Mouse (Mus musculus): ENCODE measurements around the gene Spag6l.
A peak's percentile ranks its signal among the peaks of the same experiment; 100 is the strongest.
"Not testable (repeated sequence)": the region's sequence is repeated elsewhere in the genome, so short reads cannot be mapped to it uniquely, and the experiment has no call there.

Gene Spag6l

DNA sequence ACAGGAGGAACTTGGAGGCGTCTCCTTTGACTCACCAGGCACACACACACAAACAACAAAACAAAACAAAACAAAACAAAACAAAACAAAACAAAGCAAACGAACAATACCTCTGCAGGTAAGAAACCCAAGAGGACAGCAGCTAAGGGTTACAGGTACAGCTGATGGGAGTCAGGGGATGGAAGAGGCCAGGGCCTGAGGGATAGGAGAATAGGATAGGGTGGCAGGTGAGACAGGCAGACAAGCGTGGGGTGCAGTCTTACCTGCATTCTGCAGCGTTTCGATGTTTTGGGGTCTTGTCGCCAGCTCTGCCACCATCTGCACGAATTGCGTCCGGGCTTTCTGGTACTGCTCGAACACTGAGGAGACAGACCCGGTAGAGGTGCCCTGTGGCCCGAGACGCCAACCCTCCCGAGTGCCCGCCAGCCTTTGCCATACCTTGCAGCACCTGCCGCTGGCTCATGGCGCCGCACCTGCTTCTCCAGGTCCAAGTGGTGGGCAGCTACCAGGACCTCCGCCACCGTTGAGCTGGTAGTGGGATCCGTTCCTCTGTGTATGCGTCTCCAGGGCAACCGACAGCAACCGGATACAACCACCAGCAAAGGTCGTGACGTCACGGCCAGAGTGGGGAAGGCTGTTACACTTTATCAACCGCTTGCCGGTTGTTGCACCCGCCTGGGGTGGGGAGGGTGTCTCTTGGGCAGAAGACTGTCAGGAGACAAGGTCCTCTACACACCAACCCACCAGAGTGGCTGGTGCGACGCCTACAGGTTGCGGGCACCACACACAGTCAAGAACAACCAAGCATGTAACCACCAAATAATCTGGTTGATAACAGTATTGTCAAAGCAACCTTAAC, at the start of gene Spag6l:
TSS of gene Spag6l (minus strand) at position 700 of the 859 bp plus-strand sequence.
- DNase-seq (ENCODE audit: low read depth), result no peak

DNA sequence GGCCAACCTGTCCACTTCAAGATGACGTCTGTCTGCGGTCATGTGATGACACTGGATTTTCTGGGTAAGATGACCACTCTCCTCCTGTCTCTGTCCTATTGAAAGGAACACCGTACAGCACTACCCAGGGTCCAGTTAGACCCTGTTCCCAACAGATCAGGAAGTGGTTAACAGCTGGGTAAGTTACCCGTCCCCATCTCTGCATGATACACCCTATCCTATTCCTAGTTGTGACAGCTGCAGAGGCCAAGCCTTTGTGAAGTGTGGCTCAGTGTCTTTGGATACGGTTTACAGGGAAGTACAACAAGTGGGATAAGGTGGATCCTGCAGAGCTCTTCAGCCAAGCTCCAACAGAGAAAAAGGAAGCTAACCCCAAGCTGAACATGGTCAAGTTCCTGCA, 49.8 kb upstream of the Spag6l start:
- no peak for DNase-seq (ENCODE audit: low read depth)

DNA sequence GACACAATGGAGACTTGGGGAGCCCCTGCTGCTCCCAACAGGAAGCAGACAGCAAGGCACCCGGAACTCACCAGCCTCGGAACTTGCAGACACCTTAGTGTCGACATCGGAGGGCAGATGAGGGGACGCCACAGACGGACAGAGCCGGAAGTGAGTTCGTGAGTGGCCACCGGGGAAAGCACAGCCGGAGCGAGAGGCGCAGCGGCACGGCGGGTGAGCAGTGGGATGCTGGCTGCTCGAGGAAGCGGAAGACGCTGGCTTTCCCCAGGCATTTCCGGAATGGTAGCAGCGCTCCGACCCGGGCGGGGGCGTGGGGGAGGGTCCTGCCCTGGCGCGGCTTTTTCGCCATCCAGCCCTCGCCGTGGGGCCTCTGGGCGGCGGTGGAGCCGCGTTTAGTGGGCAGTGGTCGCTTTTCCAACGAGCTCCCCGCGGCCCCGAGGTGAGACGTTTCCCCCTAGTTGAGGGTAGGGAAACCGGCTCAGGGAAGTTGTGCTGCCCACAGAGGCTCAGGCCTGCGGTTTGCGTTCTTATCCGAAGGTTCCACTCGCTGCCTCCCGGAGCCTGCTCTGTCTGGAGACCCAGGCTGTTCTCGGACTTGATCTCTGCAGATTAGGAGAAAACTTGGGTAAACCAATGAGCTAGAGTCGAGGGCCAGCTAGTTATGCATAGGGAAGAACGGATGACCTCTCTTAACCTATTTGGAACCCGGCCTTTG, 41.5 kb upstream of the Spag6l start, which contains the start of the genes Top3b and Vpreb1:
TSS of gene Top3b (plus strand) at position 120 of the 715 bp plus-strand sequence.
TSS of gene Vpreb1 (minus strand) at position 227 of the 715 bp plus-strand sequence.
- peak; percentile 92 for DNase-seq (ENCODE audit: low read depth)

DNA sequence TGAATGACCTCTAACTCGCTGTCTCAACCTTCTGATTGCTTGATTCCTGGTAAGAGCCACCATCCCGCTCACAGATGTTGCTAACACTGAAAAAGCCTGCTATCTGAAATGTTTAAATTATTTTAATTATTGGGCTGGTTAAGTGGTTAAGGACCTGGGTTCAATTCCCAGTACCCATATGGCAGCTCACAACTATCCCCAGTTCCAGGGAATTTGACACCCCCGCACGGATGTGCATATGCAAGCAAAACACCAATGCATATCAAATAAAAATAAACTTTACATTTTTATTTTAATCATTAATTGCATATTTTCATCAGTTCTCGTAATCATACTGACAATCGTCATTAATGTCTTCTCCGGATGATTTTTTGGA, 41.0 kb upstream of the Spag6l start:
- DNase-seq (ENCODE audit: low read depth), result no peak

DNA sequence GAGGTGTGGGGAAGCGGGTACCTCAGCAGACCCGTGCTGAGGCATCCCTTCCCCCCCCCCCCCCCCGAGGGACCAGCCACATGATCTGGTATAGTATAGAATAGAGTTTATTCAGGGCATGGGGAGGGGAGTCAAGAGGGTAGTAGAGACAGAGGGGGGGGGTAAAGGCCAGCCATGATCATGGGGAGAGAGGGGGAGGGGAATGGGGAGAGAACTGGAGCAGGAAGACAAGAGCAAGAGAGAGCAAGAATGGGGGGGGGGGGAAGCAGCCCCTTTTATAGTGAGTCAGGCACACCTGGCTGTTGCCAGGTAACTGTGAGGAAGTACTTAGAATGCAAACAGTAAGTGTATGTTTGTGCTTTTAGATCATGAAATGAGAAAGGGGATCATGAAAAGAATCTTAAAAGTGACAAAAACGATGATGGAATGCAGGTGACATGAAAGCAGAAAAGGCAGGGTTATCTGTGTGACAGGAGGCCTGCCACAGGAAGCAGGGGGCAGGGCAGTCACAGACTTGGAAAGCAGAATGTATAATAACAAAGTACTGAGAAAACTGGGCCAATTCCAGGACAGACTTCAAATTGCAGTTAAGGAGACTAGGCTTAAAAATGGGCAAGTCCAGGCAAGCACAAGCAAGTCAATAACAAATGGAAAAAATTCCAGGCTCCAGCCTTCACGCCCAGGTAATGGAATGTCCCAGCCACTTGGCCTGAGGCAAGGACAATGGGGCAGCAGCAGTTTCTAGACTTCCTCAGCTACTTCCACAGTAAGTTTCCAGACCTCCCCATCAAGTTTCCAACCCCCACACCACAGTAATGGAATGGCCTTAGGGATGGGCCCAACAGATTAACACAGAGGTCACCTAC, 36.7 kb upstream of the Spag6l start:
- DNase-seq (ENCODE audit: low read depth), result peak; percentile 46

DNA sequence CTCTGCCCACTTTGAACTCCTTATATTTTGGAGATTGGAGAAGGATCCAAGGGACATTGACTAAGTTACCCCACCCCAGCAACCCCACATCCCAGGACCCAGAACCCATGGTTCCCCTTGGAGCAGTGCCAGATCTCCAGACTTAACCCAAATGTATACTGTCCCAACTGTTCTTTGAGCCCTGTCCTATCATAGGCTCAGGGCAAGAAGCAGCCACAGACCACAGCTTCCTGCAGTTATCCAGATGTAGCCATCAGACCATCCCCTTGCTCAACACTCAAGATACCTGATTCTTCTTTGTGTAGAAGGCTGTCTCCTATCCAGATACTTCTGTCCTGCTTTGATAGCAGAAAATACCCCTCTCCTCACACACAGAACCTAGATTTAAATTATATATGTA, 36.0 kb upstream of the Spag6l start:
- DNase-seq (ENCODE audit: low read depth), result no peak

DNA sequence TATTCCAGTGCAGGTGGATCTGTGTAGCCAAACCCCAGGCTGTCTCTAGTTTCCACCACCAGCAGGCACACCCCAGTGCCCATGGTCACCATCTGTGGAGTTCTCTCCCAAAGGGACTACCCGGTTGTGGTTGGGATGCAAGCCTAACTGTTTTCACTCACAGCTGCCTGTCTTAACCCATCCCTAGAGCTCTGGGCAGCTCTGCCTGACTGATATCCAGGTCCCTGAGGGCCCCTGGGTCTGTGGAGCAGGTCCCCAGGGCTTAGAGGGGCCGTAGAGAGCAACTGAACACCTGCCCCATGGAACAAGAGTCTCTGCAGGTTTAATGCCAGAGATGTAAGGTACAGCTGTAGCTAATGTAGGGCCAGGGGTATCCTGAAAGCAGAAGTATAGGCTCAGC, 34.7 kb upstream of the Spag6l start, which contains the start of gene Igll1:
TSS of gene Igll1 (minus strand) at position 8 of the 400 bp plus-strand sequence.
- DNase-seq (ENCODE audit: low read depth), result no peak

DNA sequence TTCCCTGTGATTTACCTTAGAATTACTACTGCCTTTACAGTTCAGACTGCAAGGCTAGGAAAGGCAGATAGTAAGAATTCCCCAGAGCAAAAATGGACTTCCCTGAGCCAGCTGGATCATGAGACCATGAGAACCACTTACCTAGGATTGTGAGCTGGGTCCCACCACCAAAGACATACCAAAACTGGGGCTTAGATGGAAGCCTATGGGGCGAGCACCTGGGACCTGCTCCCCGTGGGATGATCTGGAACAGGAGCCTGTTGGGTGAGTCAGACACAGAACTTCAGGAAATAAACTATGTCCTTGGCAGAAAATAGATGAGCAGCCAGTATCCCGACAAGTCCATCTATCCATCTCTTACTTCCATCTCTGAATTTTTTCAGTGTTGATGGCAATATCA, 33.0 kb upstream of the Spag6l start:
- no peak for DNase-seq (ENCODE audit: low read depth)

DNA sequence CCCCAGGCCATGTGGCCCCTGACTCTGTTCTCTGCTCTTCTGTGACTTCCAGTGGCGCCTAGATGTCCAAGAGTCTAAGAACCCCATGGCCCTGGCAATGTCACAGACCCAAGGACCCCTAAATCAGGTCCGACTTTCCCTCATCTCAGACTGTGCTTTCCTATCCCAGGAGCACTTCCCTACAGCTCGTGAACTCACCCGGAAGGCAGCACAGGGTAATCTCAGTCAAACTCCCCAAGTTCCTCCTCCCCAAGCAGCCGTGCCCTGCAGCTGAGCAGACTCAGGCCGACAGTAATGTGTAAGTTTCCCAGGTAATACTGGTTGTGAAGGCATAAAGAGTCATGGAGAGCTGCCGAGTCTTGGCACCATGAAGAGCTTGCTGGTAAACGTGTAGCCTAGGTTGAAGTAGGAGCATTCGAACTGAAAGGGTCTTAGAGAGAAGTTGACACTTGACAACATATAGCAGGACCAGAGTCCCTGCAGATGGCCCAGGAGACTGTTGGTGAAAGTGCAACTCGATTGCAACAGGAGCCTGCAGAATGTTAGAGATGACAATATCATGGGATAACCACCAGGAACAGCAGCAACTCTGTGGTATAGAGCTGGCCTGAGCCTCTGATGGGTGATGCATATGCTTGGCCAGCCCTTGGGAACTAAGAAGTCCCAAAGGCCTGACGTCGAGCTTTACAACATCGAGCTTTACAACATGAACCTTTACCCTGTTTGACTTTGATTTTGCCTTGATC, 27.6 kb upstream of the Spag6l start:
- DNase-seq (ENCODE audit: low read depth), result no peak

DNA sequence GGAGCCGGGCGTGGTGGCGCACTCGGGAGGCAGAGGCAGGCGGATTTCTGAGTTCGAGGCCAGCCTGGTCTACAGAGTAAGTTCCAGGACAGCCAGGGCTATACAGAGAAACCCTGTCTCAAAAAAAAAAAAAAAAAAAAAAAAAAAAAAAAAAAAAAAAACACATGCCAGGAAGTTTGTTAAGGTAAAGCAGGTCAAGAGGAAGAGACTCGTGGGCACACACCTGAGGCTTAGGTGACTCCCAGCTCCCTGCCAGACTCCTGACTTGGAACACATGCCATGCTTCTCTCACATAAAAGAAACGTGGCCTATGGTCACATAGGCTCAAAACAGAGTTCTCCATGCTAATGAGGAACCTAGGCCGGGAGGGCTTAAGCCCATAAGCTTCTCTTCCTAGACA, 26.8 kb upstream of the Spag6l start:
- not testable (repeated sequence) for DNase-seq (ENCODE audit: low read depth)

DNA sequence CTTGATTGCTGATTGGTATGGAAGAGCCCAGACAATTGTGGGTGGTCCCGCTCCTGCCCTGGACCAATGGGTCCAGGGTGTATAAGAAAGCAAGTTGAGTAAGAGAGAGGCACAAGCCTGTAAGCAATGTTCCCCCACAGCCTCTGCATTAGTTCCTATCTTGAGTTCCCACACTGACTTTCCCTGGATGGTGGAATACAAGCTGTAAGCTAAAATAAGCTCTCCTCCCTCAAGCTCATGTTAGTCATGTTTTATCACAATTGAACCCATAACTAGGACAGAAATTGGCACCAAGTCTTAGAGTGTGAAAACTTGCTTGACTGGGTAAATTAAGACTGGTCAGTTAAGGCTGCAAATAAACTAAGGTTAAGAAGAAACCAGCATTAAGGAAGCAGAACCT, 26.3 kb upstream of the Spag6l start:
- no peak for DNase-seq (ENCODE audit: low read depth)

DNA sequence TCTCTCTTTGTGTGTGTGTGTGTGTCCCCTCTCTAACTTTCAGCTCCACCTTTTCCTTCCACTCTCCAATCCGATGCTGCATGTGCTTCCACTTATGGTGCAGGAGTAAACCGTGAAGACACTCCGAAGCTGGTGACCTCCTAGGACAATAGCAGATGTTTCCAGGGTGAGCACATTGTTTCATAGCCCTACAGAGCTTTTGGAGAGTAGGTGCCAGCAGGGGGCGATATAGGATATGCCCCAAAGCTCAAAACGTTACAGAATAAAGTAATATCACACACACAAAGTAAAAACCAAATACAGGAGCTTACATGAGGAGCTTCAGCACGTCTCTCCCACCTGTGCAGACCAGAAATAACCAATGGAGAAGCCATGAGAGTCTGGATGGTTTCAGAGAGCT, 25.6 kb upstream of the Spag6l start:
- no peak for DNase-seq (ENCODE audit: low read depth)

DNA sequence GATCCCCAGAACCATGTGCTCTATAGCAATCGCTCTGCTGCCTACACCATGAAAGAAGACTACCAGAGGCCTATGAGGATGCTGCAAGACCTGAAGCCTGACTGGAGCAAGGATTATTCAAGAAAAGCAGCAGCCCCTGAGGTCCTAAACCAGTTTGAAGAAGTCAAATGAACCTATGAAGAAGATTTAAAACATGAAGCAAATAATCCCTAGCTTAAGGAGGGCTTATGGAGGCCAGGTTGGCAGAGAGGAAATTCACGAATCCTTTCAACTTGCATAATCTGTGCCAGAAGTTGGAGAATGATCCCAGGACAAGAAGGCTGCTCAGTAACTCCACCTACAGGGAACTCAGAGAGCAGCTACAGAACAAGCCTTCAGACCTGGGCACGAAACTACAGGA, 23.2 kb upstream of the Spag6l start:
- no peak for DNase-seq (ENCODE audit: low read depth)

DNA sequence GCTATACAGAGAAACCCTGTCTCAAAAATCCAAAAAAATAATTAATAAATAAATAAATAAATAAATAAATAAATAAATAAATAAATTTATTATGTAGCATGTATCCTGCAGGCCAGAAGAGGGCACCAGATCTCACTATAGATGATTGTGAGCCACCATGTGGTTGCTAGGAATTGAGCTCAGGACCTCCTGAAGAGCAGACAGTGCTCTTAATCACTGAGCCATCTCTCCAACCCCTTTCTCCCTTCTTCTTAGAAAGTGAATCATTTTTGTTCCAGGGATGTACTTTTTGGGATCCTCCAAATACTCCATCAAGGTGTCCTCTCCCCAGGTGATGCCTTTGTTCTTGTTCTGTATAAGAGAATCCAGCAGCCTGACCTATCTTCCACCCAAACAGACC, 19.9 kb upstream of the Spag6l start:
- no peak for DNase-seq (ENCODE audit: low read depth)

DNA sequence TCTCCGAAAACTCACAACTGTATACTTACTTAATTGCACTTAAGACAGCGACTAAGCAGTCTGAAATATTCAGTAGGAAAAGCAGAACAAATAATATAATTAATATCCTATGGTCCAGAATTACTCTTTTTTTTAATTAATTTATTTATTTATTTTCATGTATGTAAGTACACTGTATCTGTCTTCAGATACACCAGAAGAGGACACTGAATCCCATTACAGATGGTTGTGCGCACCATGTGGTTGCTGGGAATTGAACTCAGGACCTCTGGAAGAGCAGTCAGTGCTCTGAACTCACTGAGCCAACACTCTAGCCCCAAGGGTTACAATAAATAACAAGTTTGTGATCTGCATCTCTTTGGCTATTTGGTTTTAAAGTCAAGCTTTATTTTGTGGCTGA, 415 bp upstream of the Spag6l start:
- DNase-seq (ENCODE audit: low read depth), result no peak

DNA sequence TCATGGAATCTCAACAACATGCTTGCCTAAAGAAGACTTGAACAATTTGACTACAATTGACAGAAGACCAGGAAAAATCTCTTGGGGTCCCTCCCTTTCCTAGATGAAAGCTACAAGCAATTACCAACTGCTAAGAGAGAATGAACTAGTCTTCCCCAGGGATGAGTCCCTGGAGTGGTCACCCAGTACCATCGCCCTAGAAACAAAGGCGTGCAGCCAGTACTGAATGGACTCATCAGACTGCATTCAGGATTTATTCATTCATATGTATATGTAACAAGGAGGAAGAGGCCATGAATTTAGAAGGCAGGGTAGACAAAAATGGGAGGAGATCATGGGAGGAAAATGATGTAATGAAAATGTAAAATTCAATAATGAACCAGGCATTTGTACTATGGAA, 3.0 kb downstream of the Spag6l start:
- no peak for DNase-seq (ENCODE audit: low read depth)

DNA sequence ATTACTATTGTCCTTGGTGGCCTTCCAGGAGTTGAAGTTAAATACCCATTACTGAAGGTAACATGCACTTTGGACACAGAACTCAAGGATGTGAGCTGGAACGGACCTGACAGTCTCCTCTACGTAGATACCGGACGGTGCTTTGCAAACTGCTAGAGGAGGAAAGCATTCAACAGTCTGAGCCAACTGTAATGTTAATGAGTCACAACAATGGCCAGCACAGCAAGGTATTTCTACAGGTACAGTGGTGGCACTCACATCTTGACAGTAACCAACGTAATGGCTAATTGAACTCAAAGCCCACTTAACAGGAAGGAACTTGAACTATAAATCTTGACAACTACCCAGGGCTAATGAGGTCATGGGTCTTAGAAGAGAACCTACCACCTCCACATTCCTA, 3.8 kb downstream of the Spag6l start:
- no peak for DNase-seq (ENCODE audit: low read depth)

DNA sequence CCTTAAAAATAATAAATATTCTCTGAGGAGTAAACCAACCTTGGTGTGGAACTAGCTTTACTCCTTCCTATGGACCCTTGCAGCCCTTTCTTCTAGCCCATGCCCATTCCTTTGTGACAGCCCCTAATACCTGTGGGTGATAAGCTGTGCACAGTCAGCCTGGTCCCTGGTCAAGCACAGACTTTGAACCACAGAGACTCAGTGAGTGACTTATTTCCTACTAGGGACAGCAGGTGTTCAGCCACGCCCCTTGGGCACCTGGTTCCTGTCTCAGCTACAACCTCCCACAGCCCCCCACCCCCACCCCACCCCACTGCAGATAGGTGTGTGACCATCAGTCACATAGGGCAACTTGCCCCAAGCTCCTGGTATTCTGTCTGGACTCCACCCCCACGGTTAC, 22.9 kb downstream of the Spag6l start:
- DNase-seq (ENCODE audit: low read depth), result no peak
